Mouse (Mus musculus) E14TG2a.4 (cell line): Measurements from ENCODE around the gene Car14.
"Not testable (repeated sequence)": the region's sequence is repeated elsewhere in the genome, so short reads cannot be mapped to it uniquely, and the experiment has no call there.

Experiments used
- CTCF ChIP-seq: conservative IDR thresholded peaks from 2 replicates; pipeline ENCODE4 v1.5.1; 2014; ENCODE audit warnings: low read length
- NANOG ChIP-seq: IDR thresholded peaks from 2 replicates; pipeline ENCODE4 v1.6.1; 2014; ENCODE audit warnings: borderline replicate concordance, low read length, mixed read lengths
- POU5F1 ChIP-seq: IDR thresholded peaks from 2 replicates; pipeline ENCODE4 v1.6.1; 2014; ENCODE audit warnings: low read length, borderline replicate concordance

DNA sequence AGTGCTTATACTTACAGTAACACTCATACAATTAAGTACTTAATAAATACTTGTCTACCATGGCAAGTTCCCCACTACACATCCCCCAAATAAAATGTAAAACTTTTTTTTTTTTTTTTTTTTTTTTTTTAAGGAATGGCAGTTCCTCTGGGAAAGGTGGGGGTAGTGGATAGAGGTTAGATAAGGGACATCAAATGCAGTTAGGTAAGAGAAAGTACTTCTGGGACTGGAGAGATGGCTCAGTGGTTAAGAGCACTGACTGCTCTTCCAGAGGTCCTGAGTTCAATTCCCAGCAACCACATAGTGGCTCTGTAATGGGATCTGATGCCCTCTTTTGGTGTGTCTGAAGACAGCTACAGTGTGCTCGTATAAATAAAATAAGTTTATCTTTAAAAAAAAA lies 47.4 kb downstream of the Car14 start:
- not testable (repeated sequence) for TF ChIP-seq CTCF, NANOG, POU5F1
